Mouse (Mus musculus): ENCODE measurements around the gene Acp4.
"Not testable (repeated sequence)": the region's sequence is repeated elsewhere in the genome, so short reads cannot be mapped to it uniquely, and the experiment has no call there.

Gene Acp4

GRCm38 (mm10) chr7:44254930-44255329, 2.2 kb downstream of the Acp4 start:
- TF ChIP-seq CTCF (conservative IDR thresholded peaks at IDR 0.05; ENCODE audit: low read length) (no peak), POU5F1 (IDR thresholded peaks at IDR 0.05; ENCODE audit: borderline replicate concordance, low read length) (no peak)
- Histone ChIP-seq H3K36me3 (ENCODE audit: insufficient read depth, low read length) (peaks cover 40% of the 10 kb centered on the region), H3K9me3 (ENCODE audit: low read length) (no peaks in the 10 kb centered on the region), H3K4me1 (replicated peaks; ENCODE audit: low read depth, low read length) (peaks cover 47% of the 10 kb centered on the region), H3K4me3 (replicated peaks; ENCODE audit: low read length) (no peak overlapping the region), H3K27me3 (ENCODE audit: insufficient read depth, low read length) (0 out of 2 replicates have a peak, but pooled peaks cover 3% of the 10 kb centered on the region)

- Histone ChIP-seq H3K4me3 (replicated peaks; ENCODE audit: low read length) (no peak overlapping the region), H3K36me3 (ENCODE audit: insufficient read depth, low read length) (peaks cover 58% of the 10 kb centered on the region)
These were observed 4.1 kb downstream of the Acp4 start for GRCm38 (mm10) chr7:44253023-44253616.

GRCm38 (mm10) chr7:44250732-44251275, 6.4 kb downstream of the Acp4 start:
- H3K27me3 ChIP-seq (ENCODE audit: insufficient read depth, low read length); H3K9me3 ChIP-seq (ENCODE audit: low read length): not testable (repeated sequence)
- Histone ChIP-seq H3K36me3 (ENCODE audit: insufficient read depth, low read length) (peaks cover 63% of the 10 kb centered on the region), H3K4me1 (replicated peaks; ENCODE audit: low read depth, low read length) (peaks cover 60% of the 10 kb centered on the region), H3K4me3 (replicated peaks; ENCODE audit: low read length) (0 out of 2 replicates have a peak overlapping the region, but pooled peaks have one; percentile 7)

More at GRCm38 (mm10) chr7:44253023-44253616, 4.1 kb downstream of the Acp4 start:
- H3K27me3 ChIP-seq (ENCODE audit: insufficient read depth, low read length) = no peaks in the 10 kb centered on the region
- TF ChIP-seq NANOG (IDR thresholded peaks at IDR 0.05; ENCODE audit: borderline replicate concordance, low read length) (no peak), POU5F1 (IDR thresholded peaks at IDR 0.05; ENCODE audit: borderline replicate concordance, low read length) (no peak), CTCF (conservative IDR thresholded peaks at IDR 0.05; ENCODE audit: low read length) (no peak)
- no peaks in the 10 kb centered on the region for H3K9me3 ChIP-seq (ENCODE audit: low read length)
- peaks cover 66% of the 10 kb centered on the region for H3K4me1 ChIP-seq (replicated peaks; ENCODE audit: low read depth, low read length)

- peaks cover 60% of the 10 kb centered on the region for H3K4me1 ChIP-seq (replicated peaks; ENCODE audit: low read depth, low read length)
- H3K4me3 ChIP-seq (replicated peaks; ENCODE audit: low read length) = peak overlapping the region; percentile 35; the same call in 1 of the 2 replicates
- H3K9me3 ChIP-seq (ENCODE audit: low read length) = no peaks in the 10 kb centered on the region
- TF ChIP-seq CTCF (conservative IDR thresholded peaks at IDR 0.05; ENCODE audit: low read length) = no peak
- TF ChIP-seq POU5F1 (IDR thresholded peaks at IDR 0.05; ENCODE audit: borderline replicate concordance, low read length) = no peak
- TF ChIP-seq NANOG (IDR thresholded peaks at IDR 0.05; ENCODE audit: borderline replicate concordance, low read length) = no peak
- peaks cover 63% of the 10 kb centered on the region for H3K36me3 ChIP-seq (ENCODE audit: insufficient read depth, low read length)
- no peaks in the 10 kb centered on the region for H3K27me3 ChIP-seq (ENCODE audit: insufficient read depth, low read length)
These were observed 7.9 kb downstream of the Acp4 start for GRCm38 (mm10) chr7:44249248-44249647.

- Histone ChIP-seq H3K27me3 (ENCODE audit: insufficient read depth, low read length) (no peaks in the 10 kb centered on the region), H3K4me3 (replicated peaks; ENCODE audit: low read length) (peak overlapping the region; percentile 99)
- TF ChIP-seq NANOG (IDR thresholded peaks at IDR 0.05; ENCODE audit: borderline replicate concordance, low read length) (no peak), POU5F1 (IDR thresholded peaks at IDR 0.05; ENCODE audit: borderline replicate concordance, low read length) (no peak), CTCF (conservative IDR thresholded peaks at IDR 0.05; ENCODE audit: low read length) (no peak)
These were observed 9.2 kb downstream of the Acp4 start for GRCm38 (mm10) chr7:44247971-44248370.

GRCm38 (mm10) chr7:44246984-44247470, 10.2 kb downstream of the Acp4 start:
- TF ChIP-seq CTCF (conservative IDR thresholded peaks at IDR 0.05; ENCODE audit: low read length) = no peak
- TF ChIP-seq POU5F1 (IDR thresholded peaks at IDR 0.05; ENCODE audit: borderline replicate concordance, low read length) = no peak
- TF ChIP-seq NANOG (IDR thresholded peaks at IDR 0.05; ENCODE audit: borderline replicate concordance, low read length) = no peak
- Histone ChIP-seq H3K4me3 (replicated peaks; ENCODE audit: low read length) (peak overlapping the region; percentile 99), H3K36me3 (ENCODE audit: insufficient read depth, low read length) (peaks cover 43% of the 10 kb centered on the region), H3K9me3 (ENCODE audit: low read length) (peaks cover 9% of the 10 kb centered on the region), H3K4me1 (replicated peaks; ENCODE audit: low read depth, low read length) (peaks cover 43% of the 10 kb centered on the region), H3K27me3 (ENCODE audit: insufficient read depth, low read length) (no peaks in the 10 kb centered on the region)

More at GRCm38 (mm10) chr7:44247971-44248370, 9.2 kb downstream of the Acp4 start:
- peaks cover 50% of the 10 kb centered on the region for H3K4me1 ChIP-seq (replicated peaks; ENCODE audit: low read depth, low read length)
- no peaks in the 10 kb centered on the region for H3K9me3 ChIP-seq (ENCODE audit: low read length)
- peaks cover 52% of the 10 kb centered on the region for H3K36me3 ChIP-seq (ENCODE audit: insufficient read depth, low read length)

- Histone ChIP-seq H3K27me3 (ENCODE audit: insufficient read depth, low read length) (no peaks in the 10 kb centered on the region), H3K4me1 (replicated peaks; ENCODE audit: low read depth, low read length) (peaks cover 42% of the 10 kb centered on the region), H3K4me3 (replicated peaks; ENCODE audit: low read length) (peak within 1 kb of the TSS; percentile 99), H3K9me3 (ENCODE audit: low read length) (peaks cover 14% of the 10 kb centered on the region), H3K36me3 (ENCODE audit: insufficient read depth, low read length) (peaks cover 40% of the 10 kb centered on the region)
- TF ChIP-seq NANOG (IDR thresholded peaks at IDR 0.05; ENCODE audit: borderline replicate concordance, low read length) (no peak), CTCF (conservative IDR thresholded peaks at IDR 0.05; ENCODE audit: low read length) (no peak), POU5F1 (IDR thresholded peaks at IDR 0.05; ENCODE audit: borderline replicate concordance, low read length) (no peak)
These were observed 10.9 kb downstream of the Acp4 start, which contains the start of the genes 1700028J19Rik and 2410002F23Rik for GRCm38 (mm10) chr7:44246055-44246983. 1700028J19Rik (minus strand) TSS chr7:44246695. 2410002F23Rik (plus strand) TSS chr7:44246722.

GRCm38 (mm10) chr7:44244080-44244479, 13.1 kb downstream of the Acp4 start:
- H3K4me1 ChIP-seq (replicated peaks; ENCODE audit: low read depth, low read length) = peaks cover 22% of the 10 kb centered on the region
- H3K4me3 ChIP-seq (replicated peaks; ENCODE audit: low read length) = no peak overlapping the region
- no peaks in the 10 kb centered on the region for H3K27me3 ChIP-seq (ENCODE audit: insufficient read depth, low read length)
- H3K36me3 ChIP-seq (ENCODE audit: insufficient read depth, low read length) = peaks cover 17% of the 10 kb centered on the region
- peaks cover 30% of the 10 kb centered on the region for H3K9me3 ChIP-seq (ENCODE audit: low read length)
- TF ChIP-seq CTCF (conservative IDR thresholded peaks at IDR 0.05; ENCODE audit: low read length) = no peak
- no peak for TF ChIP-seq NANOG (IDR thresholded peaks at IDR 0.05; ENCODE audit: borderline replicate concordance, low read length)
- no peak for TF ChIP-seq POU5F1 (IDR thresholded peaks at IDR 0.05; ENCODE audit: borderline replicate concordance, low read length)
